Mouse (Mus musculus) layer of hippocampus, postnatal 25 days (tissue): ENCODE measurements around the gene Cd300ld2. TPM values are rescaled to one million over a fixed set of nuclear protein-coding genes. Genes with fewer than 3 reads are reported as not detected.
"Not testable (repeated sequence)": the region's sequence is repeated elsewhere in the genome, so short reads cannot be mapped to it uniquely, and the experiment has no call there.

Source experiments
- DNase-seq, 2 experiments: peaks; one replicate each; pipeline ENCODE4 v3.0.0; 2022; ENCODE audit warnings: mixed read lengths in 2 of 2, low spot score in 1 of 2; ENCODE audit errors: extremely low spot score in 1 of 2
- total RNA-seq, 2 experiments: library from RNA; stranded (reverse); gene quantifications; 2 replicates each; pipeline ENCODE4 v1.2.3; 2021

The Cd300ld2 gene
- total RNA-seq = not detected

GRCm38 (mm10) chr11:115016093-115016492 lies at the start of gene Cd300ld2:
Cd300ld2 (minus strand) TSS chr11:115016193.
- not testable (repeated sequence) for DNase-seq

GRCm38 (mm10) chr11:115062077-115062476 lies 46.1 kb upstream of the Cd300ld2 start, which contains the start of gene Cd300e:
Cd300e (minus strand) TSS chr11:115062177.
- no peak for DNase-seq

GRCm38 (mm10) chr11:115059797-115060196 lies 43.8 kb upstream of the Cd300ld2 start:
- DNase-seq = no peak

- no peak for DNase-seq
Observed at GRCm38 (mm10) chr11:115058701-115059100, 42.7 kb upstream of the Cd300ld2 start.

GRCm38 (mm10) chr11:115054537-115054936 lies 38.5 kb upstream of the Cd300ld2 start:
- DNase-seq = no peak

GRCm38 (mm10) chr11:115052991-115053390 lies 37.0 kb upstream of the Cd300ld2 start:
- DNase-seq = no peak

GRCm38 (mm10) chr11:115052206-115052605 lies 36.2 kb upstream of the Cd300ld2 start:
- DNase-seq = no peak

GRCm38 (mm10) chr11:115049282-115049895 lies 33.4 kb upstream of the Cd300ld2 start:
- peak in 1 of 2 experiments; percentile 22 for DNase-seq

- no peak for DNase-seq
Observed at GRCm38 (mm10) chr11:115048259-115048658, 32.3 kb upstream of the Cd300ld2 start, which contains the start of gene Cd300ld3. Cd300ld3 (minus strand) TSS chr11:115048409.

GRCm38 (mm10) chr11:115037669-115038068 lies 21.7 kb upstream of the Cd300ld2 start, which contains the start of gene Cd300ld5:
Cd300ld5 (minus strand) TSS chr11:115037769.
- not testable (repeated sequence) for DNase-seq

GRCm38 (mm10) chr11:115026912-115027311 lies 10.9 kb upstream of the Cd300ld2 start, which contains the start of gene Cd300ld4:
Cd300ld4 (minus strand) TSS chr11:115027012.
- not testable (repeated sequence) for DNase-seq

- no peak for DNase-seq
Observed at GRCm38 (mm10) chr11:115004070-115004469, 11.9 kb downstream of the Cd300ld2 start.

GRCm38 (mm10) chr11:115001474-115002040 lies 14.4 kb downstream of the Cd300ld2 start, which contains the start of gene Cd300c2:
Cd300c2 (minus strand) TSS chr11:115001880.
- no peak for DNase-seq

GRCm38 (mm10) chr11:114989793-114990192 lies 26.2 kb downstream of the Cd300ld2 start, which contains the start of gene Cd300ld:
Cd300ld (minus strand) TSS chr11:114989922.
- no peak for DNase-seq

GRCm38 (mm10) chr11:114981866-114982265 lies 34.1 kb downstream of the Cd300ld2 start:
- DNase-seq = no peak

- no peak for DNase-seq
Observed at GRCm38 (mm10) chr11:114972726-114973125, 43.3 kb downstream of the Cd300ld2 start.

- no peak for DNase-seq
Observed at GRCm38 (mm10) chr11:114968752-114969207, 47.2 kb downstream of the Cd300ld2 start, which contains the start of gene Cd300c. Cd300c (minus strand) TSS chr11:114969157.

- no peak for DNase-seq
Observed at GRCm38 (mm10) chr11:114965182-114965828, 50.7 kb downstream of the Cd300ld2 start.

- DNase-seq = no peak
Observed at GRCm38 (mm10) chr11:114960369-114960768, 55.6 kb downstream of the Cd300ld2 start.
